Mouse (Mus musculus): Measurements from ENCODE around the gene Gm21083. TPM values are rescaled to one million over a fixed set of nuclear protein-coding genes. Genes with fewer than 3 reads are reported as not detected.
"Not testable (repeated sequence)": the region's sequence is repeated elsewhere in the genome, so short reads cannot be mapped to it uniquely, and the experiment has no call there.

The Gm21083 gene
- polyA plus RNA-seq, 1 experiment from 2014 or later: not detected

GRCm38 (mm10) chr5:15586351-15586750 is 9.2 kb downstream of the Gm21083 start:
- H3K4me1 ChIP-seq (ENCODE audit: control insufficient read depth, insufficient read depth, low read length); ATAC-seq (ENCODE audit: insufficient number of reproducible peaks, low FRiP score, low TSS enrichment, low read depth); H3K9ac ChIP-seq (ENCODE audit: low read length); H3K4me3 ChIP-seq (ENCODE audit: low read depth, low read length); H3K4me2 ChIP-seq (ENCODE audit: low read depth, severe bottlenecking); H3K36me3 ChIP-seq (ENCODE audit: control insufficient read depth, insufficient read depth, low read length); H3K27me3 ChIP-seq (ENCODE audit: control insufficient read depth, insufficient read depth, low read length); H3K27ac ChIP-seq (replicated peaks; ENCODE audit: low read depth, low read length); H3K9me3 ChIP-seq (ENCODE audit: control insufficient read depth, low read length): not testable (repeated sequence)
- peak; percentile 31 for DNase-seq (ENCODE audit: low spot score)

DNA sequence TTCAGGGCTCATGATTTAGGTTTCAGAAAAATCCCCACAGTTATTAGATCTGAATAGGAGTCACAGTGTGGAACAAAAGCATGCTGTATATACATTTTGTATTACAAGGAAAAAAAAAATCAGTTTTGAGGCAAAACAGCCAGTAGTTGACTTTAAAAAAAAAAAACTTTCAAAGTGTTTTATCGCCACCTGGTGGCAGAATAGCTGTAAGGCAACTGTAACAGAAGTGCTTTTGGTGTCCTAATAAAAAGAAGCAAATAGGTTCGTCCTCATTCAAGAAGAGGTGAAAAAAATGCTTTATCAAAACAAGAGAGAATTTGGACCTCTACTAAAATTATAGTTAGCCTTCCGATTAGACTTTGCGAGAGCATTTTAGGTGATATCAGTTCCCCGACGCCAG is 11.2 kb downstream of the Gm21083 start:
- not testable (repeated sequence) for H3K4me1 ChIP-seq (ENCODE audit: control insufficient read depth, insufficient read depth, low read length); H3K4me3 ChIP-seq (ENCODE audit: low read depth, low read length); H3K9ac ChIP-seq (ENCODE audit: low read length); H3K36me3 ChIP-seq (ENCODE audit: control insufficient read depth, insufficient read depth, low read length); ATAC-seq (ENCODE audit: insufficient number of reproducible peaks, low FRiP score, low TSS enrichment, low read depth); H3K4me2 ChIP-seq (ENCODE audit: low read depth, severe bottlenecking); H3K27me3 ChIP-seq (ENCODE audit: control insufficient read depth, insufficient read depth, low read length); H3K9me3 ChIP-seq (ENCODE audit: control insufficient read depth, low read length); H3K27ac ChIP-seq (replicated peaks; ENCODE audit: low read depth, low read length)
- peak; percentile 31 for DNase-seq (ENCODE audit: low spot score)
- WGBS: 31% methylated on average over 6 of the region's 6 CpGs

- not testable (repeated sequence) for H3K27me3 ChIP-seq (ENCODE audit: control insufficient read depth, insufficient read depth, low read length); H3K9ac ChIP-seq (ENCODE audit: low read length); H3K4me1 ChIP-seq (ENCODE audit: control insufficient read depth, insufficient read depth, low read length); H3K4me2 ChIP-seq (ENCODE audit: low read depth, severe bottlenecking); H3K4me3 ChIP-seq (ENCODE audit: low read depth, low read length); H3K27ac ChIP-seq (replicated peaks; ENCODE audit: low read depth, low read length); H3K36me3 ChIP-seq (ENCODE audit: control insufficient read depth, insufficient read depth, low read length); H3K9me3 ChIP-seq (ENCODE audit: control insufficient read depth, low read length); DNase-seq (ENCODE audit: low spot score)
- ATAC-seq (ENCODE audit: insufficient number of reproducible peaks, low FRiP score, low TSS enrichment, low read depth): peak; percentile 60; the same call in 1 of the 2 replicates
- WGBS: 69% methylated on average over 5 of the region's 5 CpGs
Measured at GRCm38 (mm10) chr5:15590635-15591034, 13.5 kb downstream of the Gm21083 start.

DNA sequence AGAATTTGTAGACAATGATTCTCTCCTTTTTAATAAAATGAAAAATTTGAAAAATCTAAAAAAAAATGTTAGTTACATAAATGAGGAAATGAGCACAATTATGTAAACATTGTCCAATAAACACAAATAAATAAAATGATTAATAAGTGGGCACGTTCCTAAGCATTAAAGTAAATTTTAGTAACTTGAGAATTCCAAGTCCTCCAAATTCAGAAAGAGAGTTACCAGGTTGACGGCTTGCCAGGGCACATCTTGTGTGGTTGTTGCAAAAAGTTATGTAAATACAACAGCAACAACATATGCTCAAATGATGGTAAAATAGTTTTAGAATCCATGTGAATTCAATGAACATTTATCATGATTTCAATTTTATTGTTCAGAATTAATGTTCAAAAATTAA is 14.4 kb downstream of the Gm21083 start:
- 80% methylated on average over 2 of the region's 2 CpGs for WGBS
- peak; percentile 82; the same call in 1 of the 2 replicates for ATAC-seq (ENCODE audit: insufficient number of reproducible peaks, low FRiP score, low TSS enrichment, low read depth)
- H3K4me1 ChIP-seq (ENCODE audit: control insufficient read depth, insufficient read depth, low read length); H3K4me3 ChIP-seq (ENCODE audit: low read depth, low read length); H3K27me3 ChIP-seq (ENCODE audit: control insufficient read depth, insufficient read depth, low read length); H3K9ac ChIP-seq (ENCODE audit: low read length); H3K9me3 ChIP-seq (ENCODE audit: control insufficient read depth, low read length); H3K27ac ChIP-seq (replicated peaks; ENCODE audit: low read depth, low read length); H3K4me2 ChIP-seq (ENCODE audit: low read depth, severe bottlenecking); H3K36me3 ChIP-seq (ENCODE audit: control insufficient read depth, insufficient read depth, low read length); DNase-seq (ENCODE audit: low spot score): not testable (repeated sequence)

GRCm38 (mm10) chr5:15598831-15599230 is 21.7 kb downstream of the Gm21083 start:
- H3K36me3 ChIP-seq (ENCODE audit: control insufficient read depth, insufficient read depth, low read length); H3K4me2 ChIP-seq (ENCODE audit: low read depth, severe bottlenecking); ATAC-seq (ENCODE audit: insufficient number of reproducible peaks, low FRiP score, low TSS enrichment, low read depth); H3K9me3 ChIP-seq (ENCODE audit: control insufficient read depth, low read length); H3K4me1 ChIP-seq (ENCODE audit: control insufficient read depth, insufficient read depth, low read length); H3K9ac ChIP-seq (ENCODE audit: low read length); DNase-seq (ENCODE audit: low spot score); H3K4me3 ChIP-seq (ENCODE audit: low read depth, low read length); H3K27me3 ChIP-seq (ENCODE audit: control insufficient read depth, insufficient read depth, low read length); H3K27ac ChIP-seq (replicated peaks; ENCODE audit: low read depth, low read length): not testable (repeated sequence)

DNA sequence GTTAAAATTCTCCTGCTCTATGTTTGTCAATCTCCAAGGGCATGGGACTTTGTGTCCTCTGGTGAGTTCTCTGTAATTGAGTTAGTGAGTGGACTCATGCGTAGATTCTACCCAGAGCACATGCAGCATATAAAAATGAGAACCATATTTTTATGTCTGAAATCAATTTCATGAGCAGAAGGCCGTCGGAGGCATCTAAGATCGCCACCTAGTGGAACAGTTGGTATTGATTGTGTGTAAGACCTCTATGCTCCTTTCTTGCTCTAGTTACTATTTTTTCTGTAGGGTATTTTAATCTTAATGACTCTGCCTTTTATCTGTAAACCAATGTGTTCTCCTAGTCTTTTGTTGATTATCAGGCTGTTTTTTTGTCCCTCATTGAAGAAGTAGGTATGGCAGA is 23.2 kb downstream of the Gm21083 start:
- peak; percentile 33 for DNase-seq (ENCODE audit: low spot score)
- 44% methylated on average over 4 of the region's 4 CpGs for WGBS
- not testable (repeated sequence) for ATAC-seq (ENCODE audit: insufficient number of reproducible peaks, low FRiP score, low TSS enrichment, low read depth); H3K27ac ChIP-seq (replicated peaks; ENCODE audit: low read depth, low read length); H3K4me2 ChIP-seq (ENCODE audit: low read depth, severe bottlenecking); H3K4me1 ChIP-seq (ENCODE audit: control insufficient read depth, insufficient read depth, low read length); H3K4me3 ChIP-seq (ENCODE audit: low read depth, low read length); H3K27me3 ChIP-seq (ENCODE audit: control insufficient read depth, insufficient read depth, low read length); H3K9me3 ChIP-seq (ENCODE audit: control insufficient read depth, low read length); H3K36me3 ChIP-seq (ENCODE audit: control insufficient read depth, insufficient read depth, low read length); H3K9ac ChIP-seq (ENCODE audit: low read length)

DNA sequence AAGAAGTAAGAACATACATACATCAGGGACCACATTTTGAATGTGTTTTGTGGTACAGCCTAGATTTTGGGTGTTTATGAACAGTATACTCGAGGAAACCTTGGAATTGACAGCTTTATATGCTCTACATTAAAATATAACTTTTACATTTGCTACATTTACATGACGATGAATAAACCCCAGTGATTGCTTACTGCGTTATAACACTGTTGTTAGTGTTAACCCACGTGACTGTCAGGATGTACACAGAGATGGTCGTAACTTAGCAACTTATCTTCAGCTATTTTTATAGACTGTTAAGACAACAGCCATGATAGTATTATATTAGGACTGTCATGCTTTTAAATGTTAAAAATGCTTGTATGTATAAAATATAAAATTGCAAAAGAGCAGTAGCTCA is 24.3 kb downstream of the Gm21083 start:
- DNase-seq (ENCODE audit: low spot score); H3K27ac ChIP-seq (replicated peaks; ENCODE audit: low read depth, low read length); H3K36me3 ChIP-seq (ENCODE audit: control insufficient read depth, insufficient read depth, low read length); H3K9ac ChIP-seq (ENCODE audit: low read length); H3K4me3 ChIP-seq (ENCODE audit: low read depth, low read length); H3K9me3 ChIP-seq (ENCODE audit: control insufficient read depth, low read length); H3K27me3 ChIP-seq (ENCODE audit: control insufficient read depth, insufficient read depth, low read length); H3K4me2 ChIP-seq (ENCODE audit: low read depth, severe bottlenecking); H3K4me1 ChIP-seq (ENCODE audit: control insufficient read depth, insufficient read depth, low read length): not testable (repeated sequence)
- 64% methylated on average over 5 of the region's 5 CpGs for WGBS
- ATAC-seq (ENCODE audit: insufficient number of reproducible peaks, low FRiP score, low TSS enrichment, low read depth): 0 out of 2 replicates have a peak, but pooled peaks have one; percentile 56

- H3K9ac ChIP-seq (ENCODE audit: low read length); H3K27ac ChIP-seq (replicated peaks; ENCODE audit: low read depth, low read length); DNase-seq (ENCODE audit: low spot score); H3K36me3 ChIP-seq (ENCODE audit: control insufficient read depth, insufficient read depth, low read length); H3K9me3 ChIP-seq (ENCODE audit: control insufficient read depth, low read length); H3K27me3 ChIP-seq (ENCODE audit: control insufficient read depth, insufficient read depth, low read length); H3K4me2 ChIP-seq (ENCODE audit: low read depth, severe bottlenecking); ATAC-seq (ENCODE audit: insufficient number of reproducible peaks, low FRiP score, low TSS enrichment, low read depth); H3K4me3 ChIP-seq (ENCODE audit: low read depth, low read length); H3K4me1 ChIP-seq (ENCODE audit: control insufficient read depth, insufficient read depth, low read length): not testable (repeated sequence)
- WGBS: 72% methylated on average over 3 of the region's 3 CpGs
Measured at GRCm38 (mm10) chr5:15601960-15602359, 24.8 kb downstream of the Gm21083 start.

- H3K36me3 ChIP-seq (ENCODE audit: control insufficient read depth, insufficient read depth, low read length); H3K4me2 ChIP-seq (ENCODE audit: low read depth, severe bottlenecking); H3K9me3 ChIP-seq (ENCODE audit: control insufficient read depth, low read length); H3K4me1 ChIP-seq (ENCODE audit: control insufficient read depth, insufficient read depth, low read length); H3K4me3 ChIP-seq (ENCODE audit: low read depth, low read length); DNase-seq (ENCODE audit: low spot score); H3K27me3 ChIP-seq (ENCODE audit: control insufficient read depth, insufficient read depth, low read length); ATAC-seq (ENCODE audit: insufficient number of reproducible peaks, low FRiP score, low TSS enrichment, low read depth); H3K9ac ChIP-seq (ENCODE audit: low read length); H3K27ac ChIP-seq (replicated peaks; ENCODE audit: low read depth, low read length): not testable (repeated sequence)
- 57% methylated on average over 3 of the region's 3 CpGs for WGBS
Measured at GRCm38 (mm10) chr5:15602424-15602947, 25.4 kb downstream of the Gm21083 start.

All from limb, embryonic 11.5 days (tissue).